Mouse (Mus musculus): ENCODE data around the gene Ccr10.

DNA sequence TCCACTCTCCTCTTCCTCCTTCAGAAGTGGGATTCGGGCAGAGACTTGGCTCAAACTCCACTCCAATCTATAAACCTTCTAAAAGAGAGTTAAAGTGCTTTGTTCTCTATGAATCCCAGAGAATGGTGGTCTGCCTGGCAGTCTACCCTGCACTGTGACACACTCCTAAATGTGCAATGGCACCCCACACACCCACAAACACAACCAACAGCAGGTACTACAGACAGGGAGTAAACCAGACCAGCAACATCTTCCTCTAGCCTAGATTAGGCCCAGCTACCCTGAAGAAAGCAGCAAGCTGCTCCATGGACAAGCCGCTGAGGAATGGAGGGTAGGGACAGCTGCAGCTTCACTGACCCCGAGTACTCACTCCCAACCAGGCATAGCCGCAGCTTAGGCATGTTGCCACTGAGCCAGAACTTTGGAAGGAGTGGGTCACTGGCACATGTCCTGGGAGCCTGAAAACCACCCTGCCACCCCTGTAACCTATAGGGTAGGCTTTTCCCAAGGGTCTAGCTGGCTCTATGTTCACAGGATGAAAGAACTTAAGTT, 16.8 kb upstream of the Ccr10 start:
- no peak for TF ChIP-seq EP300 (IDR thresholded peaks at IDR 0.05; ENCODE audit: low read depth)
- no peak for TF ChIP-seq CTCF (IDR thresholded peaks at IDR 0.05; ENCODE audit: low read depth)

Data from liver, embryonic 14.5 days (tissue).